8 mouse cellular contexts compared by ENCODE assay signal in the genomic region with DNA sequence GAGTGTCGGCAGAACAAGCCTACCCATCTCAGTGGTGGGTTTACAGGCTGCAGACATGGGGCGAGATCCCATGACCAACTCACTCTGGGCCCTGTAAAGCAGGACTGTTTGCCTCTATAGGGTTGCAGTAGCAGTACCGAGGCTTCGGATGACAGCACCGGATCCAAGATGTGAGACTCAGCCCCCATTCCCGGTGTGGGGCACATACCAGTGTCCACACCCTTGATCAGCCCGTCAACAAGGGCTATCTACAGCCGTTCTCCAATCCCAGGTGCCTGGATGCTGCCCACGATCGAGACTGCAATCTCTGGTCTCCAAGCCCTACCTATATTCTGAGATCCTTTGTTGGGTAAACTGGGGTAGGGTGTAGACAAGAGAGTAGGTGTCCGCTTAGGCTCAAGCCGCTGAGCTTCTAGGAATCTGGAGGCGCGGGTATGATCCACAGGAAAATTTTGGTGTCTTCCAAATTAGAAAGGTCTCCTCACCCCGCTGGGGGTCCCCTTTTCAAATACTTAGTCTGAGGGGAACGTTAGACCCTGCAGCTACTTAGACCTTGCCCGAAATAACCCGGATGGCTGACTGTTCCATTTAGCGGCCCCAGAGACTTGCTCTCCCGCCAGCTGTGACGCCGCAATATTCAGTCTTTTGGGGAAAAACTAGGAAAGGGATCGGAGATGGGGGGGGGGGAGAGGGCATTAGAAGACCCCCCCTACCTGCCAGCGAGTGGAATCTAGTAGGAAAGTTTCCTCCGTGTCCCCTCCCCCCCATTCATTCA. TPM values are rescaled to one million over a fixed set of nuclear protein-coding genes. Genes with fewer than 3 reads are reported as not detected.
DNase-seq lines count a peak whose midpoint lies in the region; ATAC-seq and TF ChIP-seq lines count a peak whose summit lies in the region.

No protein-coding gene starts in this region.

- no peak for TF ChIP-seq POLR2A in myocyte (IDR thresholded peaks at IDR 0.05; ENCODE audit: insufficient read length, low read depth)

- ATAC-seq in kidney, postnatal 0 days (replicated peaks; ENCODE audit: low FRiP score, low read depth) = no peak
- peak; percentile 4; the same call in 1 of the 2 replicates for ATAC-seq in hindbrain, embryonic 16.5 days

- H3ac ChIP-seq in myocyte (ENCODE audit: control insufficient read depth, insufficient read length) = peak overlapping the region; percentile 29

- peak overlapping the region; percentile 47 for H3K4me3 ChIP-seq in kidney, postnatal 0 days (replicated peaks; ENCODE audit: low read depth, low read length)
- peak overlapping the region; percentile 83 for H3K4me3 ChIP-seq in hindbrain, embryonic 16.5 days (ENCODE audit: low read length)
- H3K4me3 ChIP-seq in myocyte = peak overlapping the region; percentile 30

- no peak overlapping the region for H3K27ac ChIP-seq in kidney, postnatal 0 days
- peak overlapping the region; percentile 88 for H3K27ac ChIP-seq in hindbrain, embryonic 16.5 days (ENCODE audit: low read depth, low read length)

- H3K27me3 ChIP-seq in kidney, postnatal 0 days (ENCODE audit: insufficient read depth, low read length) = peaks cover 5% of the 10 kb centered on the region; the same call in 1 of the 2 replicates
- H3K27me3 ChIP-seq in hindbrain, embryonic 16.5 days (replicated peaks; ENCODE audit: control insufficient read depth, insufficient read depth, low read length) = no peaks in the 10 kb centered on the region
- H3K27me3 ChIP-seq in myocyte (ENCODE audit: control insufficient read depth, insufficient read depth, insufficient read length) = no peaks in the 10 kb centered on the region

- DNase-seq in kidney, postnatal 0 days (ENCODE audit: low spot score) = no peak
- no peak for DNase-seq in kidney, postnatal 4 days
- DNase-seq in embryo, embryonic 10 days (ENCODE audit: low spot score) = peak; percentile 34
- no peak for DNase-seq in layer of hippocampus, postnatal 36 days
- DNase-seq in cerebellum, adult 11 months = no peak
- no peak for DNase-seq in frontal cortex, adult 2 months (ENCODE audit: extremely low spot score in 1 of 2, low spot score in 1 of 2)

- no peak for TF ChIP-seq CTCF in kidney, postnatal 0 days (IDR thresholded peaks at IDR 0.05; ENCODE audit: low read depth)

- H3K79me2 ChIP-seq in myocyte (ENCODE audit: control insufficient read depth, insufficient read depth) = no peaks in the 10 kb centered on the region

- peak overlapping the region; percentile 89 for H3K4me2 ChIP-seq in kidney, postnatal 0 days (ENCODE audit: low read length)
- H3K4me2 ChIP-seq in hindbrain, embryonic 16.5 days (ENCODE audit: low read length) = peak overlapping the region; percentile 90
- H3K4me2 ChIP-seq in myocyte (ENCODE audit: low read depth) = peak overlapping the region; percentile 74

- H3K9me3 ChIP-seq in kidney, postnatal 0 days (replicated peaks; ENCODE audit: low read length) = no peaks in the 10 kb centered on the region
- no peaks in the 10 kb centered on the region for H3K9me3 ChIP-seq in hindbrain, embryonic 16.5 days (ENCODE audit: control insufficient read depth, low read length)

- 4% methylated on average over 25 of the region's 25 CpGs for WGBS in kidney, postnatal 0 days
- 2% methylated on average over 25 of the region's 25 CpGs for WGBS in hindbrain, embryonic 16.5 days

- peaks cover 28% of the 10 kb centered on the region for H3K4me1 ChIP-seq in kidney, postnatal 0 days (replicated peaks; ENCODE audit: insufficient read depth, low read length)
- peaks cover 38% of the 10 kb centered on the region for H3K4me1 ChIP-seq in hindbrain, embryonic 16.5 days (ENCODE audit: control insufficient read depth, insufficient read depth, low read depth, low read length)

- H3K36me3 ChIP-seq in kidney, postnatal 0 days (ENCODE audit: insufficient read depth, low read length) = no peaks in the 10 kb centered on the region
- H3K36me3 ChIP-seq in hindbrain, embryonic 16.5 days (ENCODE audit: control insufficient read depth, insufficient read depth, low read length) = peaks cover 3% of the 10 kb centered on the region; the same call in 1 of the 2 replicates
- no peaks in the 10 kb centered on the region for H3K36me3 ChIP-seq in myocyte (ENCODE audit: control insufficient read depth, insufficient read depth)

- peak overlapping the region; percentile 64 for H3K9ac ChIP-seq in kidney, postnatal 0 days (ENCODE audit: low read depth, low read length)
- H3K9ac ChIP-seq in hindbrain, embryonic 16.5 days (ENCODE audit: low read depth, low read length) = peak overlapping the region; percentile 93

TF ChIP-seq in myocyte, 11 proteins besides CTCF, POLR2A, EP300 and RAD21:
- TF ChIP-seq TCF12 (IDR thresholded peaks at IDR 0.05; ENCODE audit: insufficient read depth, poor library complexity, severe bottlenecking) (no peak), POLR2AphosphoS2 (IDR thresholded peaks at IDR 0.05; ENCODE audit: insufficient read length, low read depth) (no peak), USF1 (IDR thresholded peaks at IDR 0.05; ENCODE audit: low read depth) (no peak), MYOG (IDR thresholded peaks at IDR 0.05; ENCODE audit: control insufficient read depth in 1 of 3, insufficient read depth in 1 of 3, insufficient read length in 2 of 3, low read depth in 2 of 3) (no peak), E2F4 (IDR thresholded peaks at IDR 0.05; ENCODE audit: insufficient read depth) (no peak), REST (IDR thresholded peaks at IDR 0.05; ENCODE audit: insufficient read depth, insufficient read length) (no peak), SRF (IDR thresholded peaks at IDR 0.05; ENCODE audit: control insufficient read depth, insufficient read length, low read depth) (no peak), MYOD1 (IDR thresholded peaks at IDR 0.05; ENCODE audit: control insufficient read depth in 1 of 3, insufficient read length in 2 of 3, low read depth in 2 of 3) (no peak)

RNA-seq across cellular contexts. Expression of a gene that starts 0.7 kb away (rescaled TPM):
- polyA plus RNA-seq in kidney, postnatal 0 days (2015; fragmentation: Nextera tagmentation; extraction: Ambion mirVana) = 7.5 and 9.3 TPM in 2 replicates
- 23.7 and 28.3 TPM in 2 replicates for polyA plus RNA-seq in hindbrain, embryonic 16.5 days (2015; fragmentation: Nextera tagmentation; extraction: Ambion mirVana)
- 9.1 TPM for polyA plus RNA-seq in myocyte (2012; fragmentation: generic; extraction: Trizol)
- 10 to 100 TPM; 21.9 to 22.8 TPM for total RNA-seq in layer of hippocampus, postnatal 36 days (2021)
- polyA plus RNA-seq in frontal cortex, adult 2 months (2012; rRNA removed) = 53.3 and 61.1 TPM in 2 replicates

RNA-seq across cellular contexts. Expression of a gene that starts 8.2 kb away (rescaled TPM):
- 12.3 and 13.5 TPM in 2 replicates for polyA plus RNA-seq in kidney, postnatal 0 days (2015; fragmentation: Nextera tagmentation; extraction: Ambion mirVana)
- polyA plus RNA-seq in hindbrain, embryonic 16.5 days (2015; fragmentation: Nextera tagmentation; extraction: Ambion mirVana) = 4.1 and 4.4 TPM in 2 replicates
- polyA plus RNA-seq in myocyte (2012; fragmentation: generic; extraction: Trizol) = 35.0 TPM
- 1 to 10 TPM; 3.1 to 4.7 TPM for total RNA-seq in layer of hippocampus, postnatal 36 days (2021)
- 20.2 and 22.9 TPM in 2 replicates for polyA plus RNA-seq in frontal cortex, adult 2 months (2012; rRNA removed)

RNA-seq across cellular contexts. Expression of a gene that starts 20.2 kb away (rescaled TPM):
- 12.8 and 13.2 TPM in 2 replicates for polyA plus RNA-seq in kidney, postnatal 0 days (2015; fragmentation: Nextera tagmentation; extraction: Ambion mirVana)
- polyA plus RNA-seq in hindbrain, embryonic 16.5 days (2015; fragmentation: Nextera tagmentation; extraction: Ambion mirVana) = 27.3 and 29.2 TPM in 2 replicates
- 11.7 TPM for polyA plus RNA-seq in myocyte (2012; fragmentation: generic; extraction: Trizol)
- total RNA-seq in layer of hippocampus, postnatal 36 days (2021) = 10 to 100 TPM; 14.3 to 14.7 TPM
- 24.9 and 28.9 TPM in 2 replicates for polyA plus RNA-seq in frontal cortex, adult 2 months (2012; rRNA removed)

RNA-seq across cellular contexts. Expression of a gene that starts 25.8 kb away (rescaled TPM):
- 6.6 and 7.4 TPM in 2 replicates for polyA plus RNA-seq in kidney, postnatal 0 days (2015; fragmentation: Nextera tagmentation; extraction: Ambion mirVana)
- 15.2 and 16.4 TPM in 2 replicates for polyA plus RNA-seq in hindbrain, embryonic 16.5 days (2015; fragmentation: Nextera tagmentation; extraction: Ambion mirVana)
- 15.0 TPM for polyA plus RNA-seq in myocyte (2012; fragmentation: generic; extraction: Trizol)
- total RNA-seq in layer of hippocampus, postnatal 36 days (2021) = 10 to 100 TPM; 28.4 to 35.3 TPM
- polyA plus RNA-seq in frontal cortex, adult 2 months (2012; rRNA removed) = 37.4 and 39.8 TPM in 2 replicates

RNA-seq across cellular contexts. Expression of a gene that starts 31.9 kb away (rescaled TPM):
- polyA plus RNA-seq in kidney, postnatal 0 days (2015; fragmentation: Nextera tagmentation; extraction: Ambion mirVana) = 126 and 130 TPM in 2 replicates
- polyA plus RNA-seq in hindbrain, embryonic 16.5 days (2015; fragmentation: Nextera tagmentation; extraction: Ambion mirVana) = 85.2 and 106 TPM in 2 replicates
- 278 TPM for polyA plus RNA-seq in myocyte (2012; fragmentation: generic; extraction: Trizol)
- 10 to 100 TPM; 51.0 to 58.7 TPM for total RNA-seq in layer of hippocampus, postnatal 36 days (2021)
- polyA plus RNA-seq in frontal cortex, adult 2 months (2012; rRNA removed) = 65.8 and 72.5 TPM in 2 replicates

Comparison
In these comparisons a context has a peak if more than half of its experiments do, and no peak if none do; other contexts are left out.
1. H3K4me3 ChIP-seq: peak in every context shown above with its lines; median percentile 83 in hindbrain, embryonic 16.5 days; 47 in kidney, postnatal 0 days; 30 in myocyte.